Mouse (Mus musculus) brain, embryonic 14.5 days (tissue): ENCODE data around the gene Nrgn.

Source experiments
- CTCF ChIP-seq: fragments of 200-500 bp; IDR thresholded peaks from 2 replicates; pipeline ENCODE4 v1.5.1; 2012; ENCODE audit warnings: inconsistent platforms, mild to moderate bottlenecking, moderate library complexity, borderline replicate concordance; ENCODE audit not compliant: insufficient read depth, insufficient read length; ENCODE audit errors: extremely low read depth
- POLR2A ChIP-seq: fragments of 200-500 bp; IDR thresholded peaks from 2 replicates; pipeline ENCODE4 v1.6.1; 2012; ENCODE audit warnings: mild to moderate bottlenecking, inconsistent platforms, borderline replicate concordance; ENCODE audit not compliant: poor library complexity, insufficient read depth, insufficient read length, severe bottlenecking; ENCODE audit errors: extremely low read depth

DNA sequence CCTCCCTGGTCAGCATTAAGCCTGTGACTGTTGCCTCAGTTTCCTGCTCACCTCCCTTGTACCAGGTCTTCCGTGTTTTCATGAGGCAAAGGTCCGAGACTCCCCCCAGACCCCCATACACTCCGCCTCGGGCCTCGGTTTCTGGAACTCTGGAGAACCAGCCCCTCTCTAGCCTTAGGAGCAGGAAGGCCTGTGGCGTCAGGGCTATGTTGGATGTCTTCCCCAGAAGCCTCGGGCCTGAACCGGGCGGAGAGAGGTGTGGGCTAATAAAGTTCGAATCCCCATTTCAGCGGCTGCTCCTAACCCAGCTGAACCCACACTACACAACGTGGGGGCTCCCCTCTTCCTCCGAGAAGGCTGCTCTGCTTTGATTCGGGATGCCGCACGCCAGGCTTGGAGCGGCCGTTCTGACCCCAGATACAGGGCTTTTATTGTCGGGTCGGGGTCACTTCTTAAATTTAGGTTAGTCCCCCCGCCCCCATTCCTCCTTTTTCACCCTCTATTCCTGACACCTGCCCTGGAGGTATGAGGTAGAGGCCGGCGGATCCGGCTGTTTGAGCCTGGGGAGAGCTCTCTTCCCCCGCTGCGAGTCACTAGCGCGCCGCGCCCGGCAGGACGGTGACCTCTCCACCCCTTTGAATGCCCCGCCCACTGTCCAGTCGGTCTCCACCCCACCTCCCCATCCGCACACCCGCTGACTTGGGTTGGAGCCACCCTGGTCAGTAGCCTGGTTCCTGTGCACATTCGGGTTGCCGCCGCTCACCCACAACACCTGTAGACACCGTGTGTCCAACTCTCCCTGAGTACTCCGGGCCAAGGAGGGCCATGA, 25.1 kb downstream of the Nrgn start, which contains the start of gene Esam:
- no peak for TF ChIP-seq CTCF
- TF ChIP-seq POLR2A: no peak
